Mouse (Mus musculus): ENCODE measurements around the gene Misp.

Gene Misp

GRCm38 (mm10) chr10:79822372-79822771 is 1.6 kb downstream of the Misp start:
- no peak for DNase-seq (ENCODE audit: low read depth, low spot score)

- no peak for DNase-seq (ENCODE audit: low read depth, low spot score)
Measured at GRCm38 (mm10) chr10:79823011-79823410, 2.2 kb downstream of the Misp start.

- no peak for DNase-seq (ENCODE audit: low read depth, low spot score)
Measured at GRCm38 (mm10) chr10:79824413-79824812, 3.6 kb downstream of the Misp start.

GRCm38 (mm10) chr10:79831583-79831982 is 10.8 kb downstream of the Misp start:
- DNase-seq (ENCODE audit: low read depth, low spot score), result no peak

GRCm38 (mm10) chr10:79832026-79832785 is 11.4 kb downstream of the Misp start:
- DNase-seq (ENCODE audit: low read depth, low spot score), result no peak

DNA sequence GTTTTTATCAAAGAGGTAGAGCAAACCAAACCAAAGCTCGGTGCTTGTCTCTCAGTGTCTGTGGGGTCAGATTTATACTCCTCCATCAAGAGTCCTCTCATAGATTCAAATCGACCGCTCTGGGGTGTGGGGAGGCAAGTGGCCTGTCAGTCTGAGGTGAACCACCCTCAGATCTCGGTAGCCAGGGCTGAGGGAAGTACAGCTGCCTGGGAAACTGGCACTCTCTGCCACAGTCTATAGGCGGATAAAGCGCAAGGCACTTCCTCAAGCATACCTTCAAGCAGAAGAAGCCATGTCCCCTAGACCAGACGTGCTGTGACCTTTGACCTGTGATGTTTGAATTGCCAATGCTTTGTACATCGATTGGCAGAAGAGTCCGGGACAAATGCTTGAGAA is 12.0 kb downstream of the Misp start:
- no peak for DNase-seq (ENCODE audit: low read depth, low spot score)

- peak; percentile 86 for DNase-seq (ENCODE audit: low read depth, low spot score)
Measured at GRCm38 (mm10) chr10:79834769-79835398, 14.1 kb downstream of the Misp start.

GRCm38 (mm10) chr10:79836918-79837317 is 16.1 kb downstream of the Misp start:
- DNase-seq (ENCODE audit: low read depth, low spot score), result no peak

DNA sequence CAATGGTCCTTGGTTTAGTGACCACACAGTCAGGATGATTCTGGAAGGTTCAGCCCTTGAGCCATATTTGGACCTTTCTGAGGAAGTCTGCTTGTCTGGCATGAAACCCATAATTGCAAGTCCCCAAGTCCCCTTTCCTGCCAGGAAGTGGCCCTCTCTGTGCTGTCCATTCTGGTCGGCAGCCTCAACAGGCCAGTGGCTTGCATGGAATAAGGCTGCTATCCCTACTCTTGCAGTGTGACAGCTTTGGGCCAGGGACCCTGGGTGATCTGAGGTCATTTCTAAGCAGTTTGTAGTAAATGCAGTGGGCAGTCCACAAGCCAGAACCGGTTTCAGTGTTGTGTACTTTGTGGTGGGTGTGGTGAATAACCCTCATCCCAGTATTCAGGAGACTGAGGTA is 17.4 kb downstream of the Misp start:
- DNase-seq (ENCODE audit: low read depth, low spot score), result no peak

DNA sequence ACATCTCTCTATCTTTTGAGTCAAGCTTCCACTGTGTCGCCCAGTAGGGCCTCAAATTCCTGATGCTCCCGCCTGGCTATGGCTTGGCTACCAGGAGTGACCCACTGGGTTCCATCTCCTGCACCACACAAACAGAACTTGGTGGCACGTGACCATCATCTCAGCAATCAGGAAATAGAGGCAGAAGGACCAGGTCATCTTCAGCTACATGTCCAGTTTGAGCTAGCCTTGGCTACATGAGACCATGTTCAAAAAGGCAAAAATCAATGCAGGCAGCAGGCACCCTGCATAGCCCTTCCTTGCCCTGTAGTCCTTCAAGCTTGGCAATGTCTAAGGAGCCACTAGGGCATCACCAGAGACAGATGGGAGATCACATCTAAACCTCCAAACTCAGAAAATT is 19.3 kb downstream of the Misp start:
- no peak for DNase-seq (ENCODE audit: low read depth, low spot score)

- peak; percentile 94 for DNase-seq (ENCODE audit: low read depth, low spot score)
Measured at GRCm38 (mm10) chr10:79840644-79841551, 20.1 kb downstream of the Misp start.

DNA sequence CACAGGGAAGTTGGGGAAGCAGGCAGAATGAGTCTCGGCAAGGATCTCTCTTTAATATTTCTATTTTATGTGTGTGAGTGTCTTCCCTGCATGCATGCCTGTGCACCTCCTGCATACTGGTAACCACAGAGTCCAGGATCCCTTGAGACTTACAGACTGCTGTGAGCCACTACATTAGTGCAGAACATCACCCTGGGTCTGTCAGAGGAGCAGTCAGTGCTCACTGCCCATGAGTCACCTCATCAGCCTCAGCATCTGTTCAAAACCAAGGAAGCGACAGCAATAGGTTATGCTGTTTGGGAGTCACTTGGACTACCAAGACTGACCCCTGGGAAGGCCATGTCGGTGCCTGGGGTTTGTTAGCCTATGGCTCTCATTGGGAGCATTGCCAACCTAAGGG is 21.5 kb downstream of the Misp start:
- no peak for DNase-seq (ENCODE audit: low read depth, low spot score)

DNA sequence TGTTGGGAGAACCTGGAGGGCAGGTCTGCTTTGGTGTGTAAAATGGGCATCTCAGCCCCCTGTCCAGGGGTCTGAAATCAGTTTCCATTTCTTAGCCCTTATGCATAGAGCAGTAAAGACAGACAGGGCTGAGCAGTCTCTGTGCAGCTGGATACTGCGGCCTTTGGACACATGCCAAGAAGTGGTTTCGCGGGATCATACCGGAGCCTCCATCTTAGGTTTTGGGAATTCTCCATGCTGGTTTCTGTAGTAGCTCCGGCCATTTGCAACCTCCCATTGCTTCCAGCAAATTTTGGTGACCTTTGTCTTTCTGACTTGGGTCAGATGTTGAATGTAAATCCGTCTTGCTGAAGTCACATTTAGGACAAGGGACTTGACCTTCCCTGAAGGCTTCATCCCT is 22.7 kb downstream of the Misp start:
- no peak for DNase-seq (ENCODE audit: low read depth, low spot score)

DNA sequence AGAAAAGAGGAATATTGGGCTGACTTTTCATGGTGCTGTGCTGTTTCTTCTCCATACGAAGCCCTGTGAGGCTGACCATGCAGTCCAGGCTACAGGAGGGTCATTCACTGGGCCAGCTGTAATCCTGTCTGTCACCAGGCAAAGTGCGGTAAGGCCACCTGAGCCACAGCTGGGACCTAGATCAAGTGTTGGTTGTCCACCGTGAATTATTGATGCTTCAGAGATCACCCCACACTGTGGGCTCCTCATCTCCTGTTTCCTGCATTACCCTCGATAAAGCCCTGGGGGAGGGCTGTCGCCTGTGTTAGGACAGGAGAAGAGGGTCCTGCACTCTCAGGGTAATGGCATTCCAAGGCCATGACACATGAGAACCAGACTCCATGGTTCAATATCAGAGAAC is 25.8 kb downstream of the Misp start:
- no peak for DNase-seq (ENCODE audit: low read depth, low spot score)

GRCm38 (mm10) chr10:79849941-79850628 is 29.3 kb downstream of the Misp start:
- DNase-seq (ENCODE audit: low read depth, low spot score), result no peak

DNA sequence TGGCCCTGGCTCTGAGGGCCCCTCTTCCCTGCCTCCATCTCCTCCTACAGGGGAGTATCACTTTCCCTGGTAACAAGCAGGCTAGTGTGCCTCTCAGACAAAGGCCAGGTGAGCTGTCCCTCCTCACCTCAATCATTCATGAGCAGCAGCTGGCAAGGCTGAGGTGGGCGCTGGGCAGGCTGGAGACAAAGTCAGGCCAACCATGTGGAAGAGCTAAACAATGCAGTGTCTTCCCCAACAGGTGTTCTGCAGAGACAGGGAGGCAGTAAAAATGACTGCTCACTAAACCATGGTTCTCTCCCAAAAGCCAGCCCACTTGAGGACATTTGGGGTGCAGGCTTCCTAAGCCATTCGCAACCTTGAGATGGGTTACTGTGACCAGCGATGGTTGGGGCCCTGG is 30.9 kb downstream of the Misp start:
- DNase-seq (ENCODE audit: low read depth, low spot score), result no peak

DNA sequence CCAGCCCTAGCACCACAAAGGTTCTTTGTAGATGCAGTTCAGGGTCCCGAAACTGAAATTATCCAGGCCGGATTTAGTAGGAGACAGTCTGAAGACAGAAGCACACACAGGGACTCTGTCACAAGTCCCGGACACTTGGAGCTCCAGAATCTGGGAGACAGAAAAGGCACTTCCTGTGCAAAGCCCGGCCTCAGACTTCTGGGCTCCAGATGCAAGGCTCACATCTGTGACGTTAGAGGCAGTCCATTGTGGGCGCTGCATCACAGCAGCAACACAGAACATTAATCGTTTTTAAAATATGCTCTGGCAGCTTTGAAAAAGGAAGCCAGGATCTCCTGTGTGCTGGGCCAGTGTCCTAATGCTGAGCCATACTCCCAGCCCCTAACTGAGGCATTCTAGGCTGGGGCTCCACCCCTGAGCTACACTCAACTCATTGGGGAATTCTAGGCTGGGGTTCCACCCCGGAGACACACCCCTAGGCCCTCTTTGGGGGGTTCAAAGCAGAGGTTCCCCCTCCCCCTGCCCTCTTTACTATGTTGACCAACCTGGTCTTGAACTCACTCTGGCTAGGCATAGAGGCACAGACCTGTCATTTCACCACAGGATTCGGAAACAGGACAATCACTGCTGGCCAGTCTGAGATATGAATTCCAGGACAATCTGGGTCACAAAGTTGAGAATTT is 31.5 kb downstream of the Misp start:
- DNase-seq (ENCODE audit: low read depth, low spot score), result no peak

- no peak for DNase-seq (ENCODE audit: low read depth, low spot score)
Measured at GRCm38 (mm10) chr10:79852827-79853226, 32.0 kb downstream of the Misp start.

GRCm38 (mm10) chr10:79853392-79853791 is 32.6 kb downstream of the Misp start:
- DNase-seq (ENCODE audit: low read depth, low spot score), result peak; percentile 76

DNA sequence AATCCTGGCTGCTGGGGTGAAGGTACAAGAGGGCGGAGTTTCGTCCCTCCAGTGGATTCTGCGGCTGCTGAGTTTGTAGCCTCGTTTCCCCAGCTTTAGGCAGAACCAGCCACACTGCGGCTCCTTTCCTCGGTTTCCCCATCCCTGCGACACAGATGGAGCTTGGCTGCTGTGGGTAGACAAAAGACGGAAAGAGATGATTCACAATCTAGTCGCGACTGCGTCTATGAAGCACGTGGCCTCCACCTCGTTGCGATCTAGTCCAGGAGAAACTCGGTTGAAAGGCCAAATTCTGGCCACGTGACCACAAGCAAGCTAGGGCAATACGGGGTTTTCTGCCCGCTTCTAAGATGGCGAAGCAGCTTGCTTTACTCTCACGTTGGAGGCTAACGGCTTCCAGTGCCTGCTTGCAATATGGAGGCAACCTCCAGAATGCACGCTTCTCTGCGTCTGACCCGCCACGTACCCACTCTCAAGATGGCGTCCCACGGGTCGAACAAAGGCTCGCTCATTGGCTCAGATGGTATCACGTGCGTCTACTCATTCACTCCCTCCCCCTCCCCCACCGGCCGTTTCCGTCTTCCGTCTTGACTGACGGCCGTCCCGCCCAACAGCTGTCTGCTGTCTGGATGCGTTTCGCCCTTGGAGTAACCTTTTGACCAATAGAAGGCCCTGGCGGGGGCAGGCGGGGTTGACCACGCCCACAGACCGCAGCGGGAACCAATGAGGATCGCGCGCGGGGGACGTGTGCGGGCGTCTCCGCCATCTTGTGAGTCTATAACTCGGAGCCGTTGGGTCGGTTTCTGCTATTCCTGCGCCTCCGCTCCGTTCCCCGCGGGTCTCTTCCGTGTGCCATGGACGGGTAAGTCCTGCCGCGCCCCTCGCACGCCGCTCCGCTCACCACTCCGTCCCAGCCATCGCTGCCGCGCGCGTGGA is 33.3 kb downstream of the Misp start, which contains the start of gene Ptbp1:
Ptbp1 (plus strand) TSS at position 568 of the 936 bp plus-strand sequence.
- peak; percentile 100 for DNase-seq (ENCODE audit: low read depth, low spot score)

All from brain, adult 2 months (tissue).